Mouse (Mus musculus) inflammation-experienced regulatory T-cells, adult 6 months (primary cell): Measurements from ENCODE around the gene Dip2a. TPM values are rescaled to one million over a fixed set of nuclear protein-coding genes. Genes with fewer than 3 reads are reported as not detected.

Experiments used
- ATAC-seq: one replicate; pipeline ENCODE4 v1.8.0; 2017
- polyA plus RNA-seq, 3 experiments: library from polyadenylated mRNA; unstranded; fragments of 100-300 nt; shearing (Covaris generic); gene quantifications; one replicate each; pipeline ENCODE4 v1.2.1; 2017

Gene Dip2a
- 1 to 10 TPM; 1.4 to 2.3 (median 1.7) TPM for polyA plus RNA-seq

DNA sequence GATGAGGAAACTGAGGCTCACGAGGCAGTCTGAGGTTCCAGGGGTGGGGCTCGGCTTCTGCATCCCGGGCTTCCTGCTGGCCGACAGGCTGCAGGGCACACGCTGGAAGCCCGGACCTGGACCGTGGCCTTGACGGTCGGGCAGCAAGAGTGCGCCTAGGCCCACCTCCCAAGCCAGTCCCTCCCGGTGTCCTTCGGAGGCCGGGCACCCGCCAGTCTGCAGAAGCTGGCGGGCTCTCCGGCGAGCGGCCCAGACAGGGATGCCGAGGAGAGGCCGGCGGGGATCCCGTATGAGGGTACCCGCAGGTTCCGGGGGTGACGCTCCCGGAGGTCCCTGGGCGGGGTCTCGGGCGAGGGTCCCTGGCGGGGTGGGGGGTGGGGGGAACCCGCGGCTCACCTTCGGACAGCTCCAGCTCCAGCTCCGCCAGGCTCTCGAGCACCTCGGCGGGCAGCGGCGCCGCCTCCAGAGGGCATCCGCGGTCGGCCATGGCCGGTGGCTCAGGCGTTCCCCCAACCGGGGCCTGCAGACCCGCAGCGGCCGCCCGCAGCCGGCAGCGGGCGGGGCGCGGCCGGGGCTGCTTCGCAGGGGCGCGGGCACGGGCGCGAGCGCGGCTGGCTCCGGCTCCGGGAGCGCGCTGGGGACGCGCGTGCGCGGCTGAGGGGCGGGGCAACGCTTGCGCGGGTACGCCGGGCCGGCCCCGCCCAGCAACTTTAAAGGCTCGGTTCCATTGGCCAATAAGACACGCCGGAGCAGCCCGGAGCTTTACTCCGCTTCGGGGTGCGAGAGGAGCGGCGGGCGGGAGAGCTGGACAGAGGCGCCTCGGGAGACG, at the start of gene Dip2a:
TSS of gene Dip2a (minus strand) at position 581 of the 829 bp plus-strand sequence.
- peak; percentile 90 for ATAC-seq

DNA sequence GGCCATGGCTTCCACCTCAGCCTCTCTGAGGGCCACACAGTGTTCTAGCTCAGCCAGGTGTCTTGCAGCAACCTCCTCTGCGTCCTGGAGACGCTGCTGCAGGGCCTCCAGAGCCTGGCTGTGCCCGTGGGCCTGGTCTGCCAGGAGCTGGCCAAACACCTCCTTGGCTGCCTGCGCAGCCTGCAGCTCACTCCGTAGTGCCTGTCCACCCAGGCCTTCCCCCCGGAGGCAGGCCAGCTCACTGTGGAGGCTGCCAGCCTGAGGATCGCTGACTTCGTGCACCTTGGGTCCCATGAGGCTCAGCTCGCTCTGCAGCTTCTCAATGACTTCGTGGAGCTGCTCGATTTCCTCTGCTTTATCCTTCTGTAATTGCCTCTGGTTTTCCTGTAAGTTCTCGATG, 47.5 kb upstream of the Dip2a start:
- no peak for ATAC-seq

DNA sequence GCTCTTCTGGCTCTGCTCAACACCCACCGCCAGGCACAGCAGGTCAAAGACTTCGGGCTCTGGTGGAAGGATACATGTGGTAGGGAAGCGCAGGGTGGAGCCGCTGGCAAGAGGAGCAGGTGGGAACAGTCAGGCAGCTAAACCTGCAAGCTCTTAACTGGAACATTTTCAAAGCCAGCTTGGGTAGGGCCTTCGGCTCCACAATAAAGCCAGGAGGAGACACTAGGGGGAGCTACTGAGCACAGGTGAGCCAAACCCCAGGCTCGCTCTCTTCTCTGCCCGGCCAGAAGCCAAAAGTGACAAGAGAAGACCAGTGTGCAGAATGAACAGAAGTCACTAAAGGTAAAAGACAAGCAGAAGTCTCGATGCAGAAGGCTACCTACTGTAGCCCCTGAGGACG, 46.7 kb upstream of the Dip2a start:
- ATAC-seq = no peak

DNA sequence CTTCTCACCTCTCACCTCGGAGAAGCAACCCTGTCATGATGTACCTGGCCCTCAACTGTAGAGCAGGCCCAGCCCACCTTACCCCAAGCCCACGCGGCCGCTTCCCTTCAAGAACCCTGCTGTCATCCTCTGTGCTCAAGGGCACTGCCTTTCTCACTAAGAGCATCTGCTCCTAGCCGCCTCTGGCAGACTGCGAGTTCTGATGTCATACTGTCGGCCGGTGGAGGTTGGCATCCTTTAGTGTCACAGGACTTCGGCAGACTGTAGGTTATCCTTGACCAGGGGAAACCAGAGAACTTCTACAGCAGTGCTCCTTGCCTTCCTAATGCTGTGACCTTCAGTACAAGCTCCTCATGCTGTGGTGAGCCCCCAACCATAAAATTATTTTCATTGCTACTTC, 46.1 kb upstream of the Dip2a start:
- no peak for ATAC-seq

DNA sequence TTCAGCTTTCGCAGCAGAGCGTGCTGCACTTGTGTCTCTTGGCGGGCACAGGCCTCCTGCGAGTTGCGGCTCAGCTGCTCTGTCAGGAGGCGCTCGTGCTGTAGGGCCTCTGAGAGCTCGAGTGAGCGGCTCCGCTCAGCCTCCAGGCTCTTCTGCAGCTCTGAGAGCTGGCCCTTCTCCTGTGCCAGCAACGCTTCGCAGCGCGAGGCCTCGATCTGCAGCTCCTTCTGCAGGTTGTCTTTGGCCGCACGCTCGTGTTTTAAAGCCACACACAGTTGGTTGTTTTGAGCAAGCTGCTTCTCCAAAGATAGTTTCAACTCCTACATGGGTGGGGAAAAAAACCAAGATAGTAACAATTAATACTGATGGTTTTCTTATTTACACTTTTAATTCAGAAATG, 29.9 kb upstream of the Dip2a start:
- ATAC-seq = no peak

DNA sequence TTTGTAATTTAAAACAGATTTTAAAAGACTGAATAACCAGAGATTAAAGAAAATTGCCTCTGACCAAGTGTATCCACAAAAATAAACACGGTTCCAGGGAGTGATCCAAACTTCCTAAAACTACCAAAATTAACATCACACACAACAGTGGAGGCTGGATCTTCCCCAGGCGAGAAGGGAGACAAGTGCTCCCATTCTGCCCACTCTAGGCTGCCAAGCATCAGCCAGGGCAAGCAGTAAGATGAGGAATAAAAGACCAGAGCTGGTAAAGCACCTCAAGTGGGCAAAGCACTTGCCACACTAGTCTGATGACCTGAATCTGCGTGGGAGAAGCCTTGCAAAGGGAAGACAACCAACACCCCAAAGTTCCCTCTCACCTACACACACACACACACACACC, 26.6 kb upstream of the Dip2a start:
- ATAC-seq = no peak

DNA sequence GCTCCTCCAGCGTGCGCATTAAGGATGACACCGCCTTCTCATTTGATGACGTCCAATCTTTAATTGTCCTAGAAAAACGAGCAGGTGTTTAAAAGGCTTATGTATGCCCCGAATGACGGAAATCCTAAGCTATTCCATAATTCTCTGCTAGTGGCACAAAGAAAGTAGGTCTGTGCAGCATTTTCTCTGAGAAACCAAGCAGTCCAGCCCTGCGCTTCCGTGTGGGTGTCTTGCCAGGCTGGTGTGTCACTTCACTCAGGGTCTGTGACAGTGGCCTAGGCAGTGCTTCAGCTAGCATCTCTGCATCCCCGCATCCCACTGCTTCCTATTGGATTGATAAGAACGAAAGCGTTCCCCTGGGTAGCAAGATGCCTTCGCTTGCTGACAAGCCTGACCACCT, 23.7 kb upstream of the Dip2a start:
- ATAC-seq = no peak

DNA sequence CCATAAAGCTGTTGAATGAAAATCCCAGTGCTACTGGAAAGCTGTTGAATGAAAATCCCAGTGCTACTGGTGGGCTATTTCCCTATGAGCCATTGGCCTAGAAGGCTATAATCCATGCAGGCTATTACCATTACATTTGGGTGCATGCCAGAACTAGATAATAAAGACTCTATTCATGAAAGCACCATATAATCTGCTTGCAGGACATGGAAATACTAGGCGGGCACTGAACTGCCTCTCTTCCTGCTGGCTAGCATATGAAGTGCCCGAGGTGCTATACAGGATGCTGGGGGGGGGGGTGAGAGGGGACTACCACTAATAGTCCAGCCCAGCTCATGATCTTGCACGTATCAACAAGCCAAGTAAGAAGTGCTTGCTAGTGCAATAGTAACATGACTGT, 18.1 kb upstream of the Dip2a start:
- ATAC-seq = no peak

DNA sequence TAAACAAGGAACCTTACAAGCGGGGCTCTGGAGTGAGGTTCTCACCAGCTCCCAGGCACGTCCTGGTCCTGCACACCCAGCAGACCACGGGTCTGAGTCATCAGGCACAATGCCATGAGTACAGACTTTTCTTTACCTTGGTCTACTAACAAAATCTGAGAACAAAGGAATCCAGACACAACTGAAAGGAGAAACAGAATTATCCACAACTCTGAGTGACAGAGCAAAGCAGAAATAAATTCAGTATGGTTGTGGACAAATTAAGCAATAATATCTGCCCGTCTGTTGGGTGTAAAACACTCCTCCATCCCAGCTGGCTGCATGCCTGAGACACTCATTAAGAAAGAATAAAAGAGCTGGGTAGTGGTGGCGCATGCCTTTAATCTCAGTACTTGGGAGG, 13.4 kb upstream of the Dip2a start:
- no peak for ATAC-seq

DNA sequence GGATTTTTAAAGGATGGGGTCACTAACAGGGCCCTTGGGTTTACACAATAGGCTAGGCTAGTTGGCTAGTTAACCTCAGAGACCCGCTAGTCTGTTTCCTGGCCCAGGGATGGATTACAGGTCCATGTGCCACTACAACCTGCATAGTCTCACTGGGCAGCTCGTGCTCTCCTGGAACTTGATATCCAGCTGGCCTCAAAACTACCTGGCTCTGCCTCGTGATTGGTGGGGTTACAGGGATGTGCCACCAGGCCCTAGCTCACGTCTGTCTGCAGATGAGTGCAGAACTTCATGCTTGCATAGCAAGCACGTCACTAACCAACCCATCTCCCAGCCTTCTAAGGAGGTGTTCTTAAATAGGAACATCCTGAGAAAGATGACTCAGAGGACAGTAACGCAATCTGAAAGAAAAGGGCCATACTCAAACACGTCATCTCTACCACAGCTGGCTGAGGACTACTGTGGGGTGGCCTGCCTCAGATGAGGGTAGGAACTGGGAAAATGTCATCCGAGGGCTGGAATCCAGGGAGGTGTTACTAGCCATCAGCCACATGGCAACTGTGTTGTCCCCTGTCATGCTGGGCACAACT, 12.3 kb upstream of the Dip2a start:
- ATAC-seq = no peak

DNA sequence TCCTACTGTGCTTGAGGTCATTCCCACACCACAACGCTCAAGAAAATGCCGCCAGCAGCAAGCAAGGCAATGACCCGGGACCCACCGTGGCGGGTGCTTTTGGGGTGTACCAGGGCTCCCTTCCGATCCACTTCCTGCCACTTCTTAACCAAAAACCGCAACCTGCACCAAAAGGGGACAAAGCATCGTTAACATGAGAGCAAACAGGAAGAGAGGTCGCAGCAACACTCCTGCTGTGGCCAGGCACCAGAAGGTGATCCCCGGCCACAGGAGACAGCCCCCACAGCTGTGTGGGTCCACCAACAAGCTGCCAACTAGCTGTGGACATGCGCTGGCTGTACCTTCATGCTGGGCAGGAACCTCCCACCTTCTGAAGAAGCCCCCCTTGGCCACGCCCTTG, 9.9 kb upstream of the Dip2a start:
- ATAC-seq = no peak

DNA sequence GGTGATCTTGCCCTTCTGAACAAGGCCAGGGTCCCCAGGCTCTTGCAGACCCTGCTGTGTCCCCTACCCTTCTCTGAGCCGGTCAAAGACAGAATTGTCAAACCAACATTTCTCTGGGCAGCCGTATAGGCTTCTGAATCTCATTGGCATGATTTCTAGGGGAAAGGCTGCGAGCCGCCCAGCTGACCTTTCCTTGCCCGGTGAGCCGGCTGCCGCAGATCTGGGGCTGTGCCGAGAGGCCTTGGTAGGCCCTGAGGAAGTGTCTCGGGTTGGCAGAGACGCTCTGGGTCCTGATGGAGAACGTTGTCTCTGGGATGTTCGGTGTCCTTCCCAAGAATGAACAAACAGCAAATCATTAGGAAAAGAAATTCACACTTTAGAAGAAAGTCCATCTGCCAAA, 8.9 kb upstream of the Dip2a start:
- no peak for ATAC-seq

DNA sequence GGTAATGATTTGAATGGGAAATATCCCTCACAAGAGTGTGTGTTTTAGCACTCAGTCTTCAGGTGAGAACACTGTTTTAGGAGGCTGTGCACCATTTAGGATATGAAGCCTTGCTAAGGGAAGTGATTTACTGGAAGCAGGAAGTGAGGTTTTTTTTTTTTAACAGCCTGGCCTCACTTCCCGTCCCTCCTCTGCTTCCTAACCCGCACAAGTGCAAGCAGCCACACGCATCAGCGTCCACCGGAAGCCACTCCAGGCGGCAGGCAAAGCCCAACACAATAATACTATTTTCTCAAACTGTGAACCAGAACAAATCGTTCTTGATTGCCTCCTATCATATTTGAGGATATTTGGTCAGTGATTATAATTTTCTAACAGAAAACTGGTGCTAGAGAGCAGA, 6.9 kb upstream of the Dip2a start:
- ATAC-seq = no peak

DNA sequence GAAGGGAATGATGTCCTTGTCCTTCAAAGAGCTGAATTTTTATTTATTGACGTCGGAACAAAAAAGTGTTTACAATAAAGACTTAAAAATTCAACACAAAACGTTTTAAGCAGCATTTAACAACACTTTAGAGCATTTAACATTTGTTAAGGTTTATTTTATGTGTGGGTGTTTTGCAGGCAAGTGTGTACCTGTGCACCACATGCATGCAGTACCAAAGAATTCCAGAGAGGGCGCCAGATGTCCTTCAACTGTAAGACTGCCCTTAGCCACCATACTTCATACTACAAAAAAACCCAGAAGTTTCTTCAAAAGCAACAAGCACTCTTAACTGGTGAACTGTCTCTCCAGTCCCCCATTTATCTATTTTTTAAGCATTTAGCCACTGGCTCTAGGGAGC, 1.5 kb upstream of the Dip2a start:
- no peak for ATAC-seq

DNA sequence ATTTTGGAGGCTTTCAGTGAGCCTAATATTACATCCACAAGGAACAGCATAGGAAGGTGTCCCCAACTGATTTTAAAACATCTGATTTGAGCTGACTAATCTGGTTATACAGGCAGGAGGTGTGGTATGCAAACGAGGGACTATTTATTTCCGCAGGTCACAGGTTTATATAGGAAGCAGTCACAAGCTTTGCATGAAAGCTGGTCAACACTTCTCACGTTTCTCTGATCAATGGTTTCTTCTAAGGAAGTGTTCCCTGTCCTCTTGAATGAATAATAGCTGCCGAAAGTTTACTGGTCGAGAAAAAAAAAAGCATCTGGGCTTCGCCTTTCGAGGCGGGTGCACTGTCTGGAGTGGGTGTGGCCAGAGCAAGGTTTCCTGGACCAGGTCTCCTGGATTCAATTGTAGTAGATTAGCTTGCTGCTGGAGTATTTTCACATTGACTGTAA, 976 bp upstream of the Dip2a start:
- ATAC-seq = peak; percentile 58

DNA sequence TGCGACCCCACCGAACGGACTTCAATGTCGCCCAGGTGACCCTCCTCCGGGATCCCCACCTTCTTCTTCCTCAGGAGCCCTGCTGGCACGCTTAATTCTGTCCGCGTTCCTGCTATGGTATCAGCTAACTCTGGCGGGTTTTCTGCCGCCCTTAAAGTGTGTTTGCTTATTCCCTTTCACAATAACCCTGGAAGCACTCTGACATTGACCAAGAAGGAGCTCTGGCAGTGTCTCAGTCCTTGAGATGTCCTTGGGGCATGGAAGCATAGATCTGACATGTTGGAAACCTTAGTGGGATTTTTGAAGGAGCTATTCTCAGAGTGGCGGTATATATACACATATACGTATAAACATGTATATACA, 430 bp upstream of the Dip2a start:
- peak; percentile 20 for ATAC-seq

DNA sequence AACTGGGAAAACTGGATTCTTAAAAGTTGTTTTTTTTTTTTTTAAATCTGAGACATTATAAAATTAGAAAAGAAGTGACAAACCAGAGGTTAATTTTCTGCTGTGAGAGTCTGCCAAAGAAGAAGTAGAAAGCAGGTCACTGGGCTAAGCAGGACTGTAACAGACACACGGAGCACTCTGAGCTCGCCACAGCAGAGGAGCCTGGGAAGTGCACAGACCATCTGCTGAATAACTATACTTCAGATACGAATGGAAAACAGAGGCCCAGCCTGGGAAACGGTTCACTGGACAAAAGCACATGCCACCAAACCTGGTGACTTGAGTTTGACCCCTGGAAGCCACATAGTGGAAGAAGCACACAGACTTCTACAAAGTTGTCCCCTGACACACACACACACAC, 10.7 kb downstream of the Dip2a start:
- ATAC-seq = no peak

DNA sequence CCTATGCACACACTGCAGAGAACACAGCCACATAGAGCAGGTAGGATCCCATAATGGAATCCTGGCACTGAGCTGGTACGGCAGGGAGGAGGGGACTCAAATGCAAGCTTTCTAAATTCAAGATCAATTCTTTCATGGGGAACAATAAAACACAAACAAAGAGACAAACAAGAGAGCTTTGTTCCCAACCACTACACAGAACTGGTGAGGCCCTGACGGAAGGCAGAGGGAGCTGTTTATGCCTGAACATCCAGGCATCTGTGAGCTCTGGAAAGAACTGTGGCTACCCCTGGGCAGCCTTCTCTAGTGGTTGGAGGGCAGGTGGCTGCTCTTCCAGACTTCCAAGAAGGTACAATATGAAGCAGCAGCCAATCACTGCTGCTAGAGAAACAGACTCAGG, 13.1 kb downstream of the Dip2a start:
- no peak for ATAC-seq

DNA sequence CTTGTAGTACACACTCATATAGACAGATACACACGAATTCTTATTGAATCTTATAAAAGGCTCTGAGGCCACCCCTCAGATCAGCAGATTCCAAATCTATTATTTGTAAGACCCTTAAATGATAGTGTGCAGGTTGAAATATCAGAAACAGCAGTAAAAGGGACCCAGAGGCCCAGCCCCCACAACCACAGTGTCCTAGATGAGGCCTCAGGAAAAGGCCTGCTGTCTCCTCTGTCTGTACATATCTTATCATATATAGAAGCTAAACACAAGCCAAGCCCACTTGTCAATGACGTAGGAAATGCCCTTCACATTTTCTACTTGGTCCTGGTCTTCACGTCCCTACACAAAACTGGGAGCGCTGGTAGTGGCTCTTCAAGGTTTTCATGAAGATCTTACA, 16.0 kb downstream of the Dip2a start:
- no peak for ATAC-seq

DNA sequence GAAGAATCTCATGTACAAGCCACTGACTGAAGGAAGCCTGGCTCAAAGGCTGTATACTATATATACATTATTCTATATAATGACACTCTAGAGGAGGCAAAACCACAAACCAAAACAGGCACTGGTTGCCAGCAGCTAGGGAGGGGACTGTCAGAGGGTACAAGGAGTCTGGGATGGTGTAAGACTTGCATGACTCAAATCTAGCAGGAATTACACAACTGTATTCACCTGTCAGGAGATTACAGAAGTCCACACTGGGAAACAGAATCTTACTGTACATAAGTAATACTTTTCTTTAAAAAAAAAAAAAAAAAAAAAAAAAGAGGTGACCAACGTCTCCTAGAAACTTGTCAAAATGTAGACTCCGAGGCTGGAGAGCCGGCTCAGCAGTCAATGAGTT, 16.5 kb downstream of the Dip2a start:
- no peak for ATAC-seq

DNA sequence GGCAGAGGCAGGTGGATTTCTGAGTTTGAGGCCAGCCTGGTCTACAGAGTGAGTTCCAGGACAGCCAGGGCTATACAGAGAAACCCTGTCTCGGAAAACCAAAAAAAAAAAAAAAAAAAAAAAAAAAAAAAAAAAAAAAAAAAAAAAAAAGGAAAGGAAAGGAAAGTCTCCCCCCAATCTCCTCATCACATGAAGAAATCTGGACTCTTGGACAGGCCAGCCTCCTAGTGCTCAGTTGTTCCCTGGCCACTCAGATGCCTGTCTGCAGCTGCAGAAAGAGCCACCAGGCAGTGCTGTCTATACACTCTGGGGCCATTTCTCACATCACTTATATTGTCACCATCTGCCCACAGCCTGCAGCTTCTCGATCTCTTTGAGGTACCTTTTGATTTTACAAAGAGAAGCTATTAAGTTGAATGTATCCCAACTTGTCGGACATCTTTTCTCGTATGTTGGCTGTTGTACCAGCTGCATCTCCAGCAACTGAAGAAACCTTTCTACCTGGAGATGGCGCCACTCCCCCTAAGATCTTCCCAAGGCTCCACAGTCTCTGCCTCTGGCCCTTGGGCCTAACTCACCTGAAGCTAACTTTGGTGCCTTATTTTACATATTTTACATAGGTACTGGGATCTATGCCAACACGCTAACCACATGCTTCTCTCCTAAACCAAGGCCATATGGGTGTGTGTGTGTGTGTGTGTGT, 18.6 kb downstream of the Dip2a start:
- no peak for ATAC-seq

DNA sequence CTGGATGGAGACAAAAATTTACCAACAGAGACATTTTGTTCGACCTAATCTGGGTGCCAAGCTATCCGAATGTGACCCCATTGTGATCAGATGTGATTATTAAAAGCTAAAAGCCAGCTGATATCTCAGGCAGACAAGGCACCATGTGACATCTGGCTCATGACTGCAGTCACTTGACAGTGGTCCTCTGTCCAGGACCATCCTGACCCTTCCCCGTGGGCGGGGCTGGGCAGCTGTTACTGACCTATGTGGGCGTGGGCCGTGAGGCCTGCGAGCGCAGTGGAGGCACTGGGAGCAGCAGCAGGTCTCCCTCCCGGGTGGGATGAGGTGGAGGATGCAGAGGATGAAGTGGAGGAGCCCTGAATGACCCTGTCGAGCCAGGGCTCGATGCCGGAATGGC, 27.5 kb downstream of the Dip2a start:
- ATAC-seq = no peak

DNA sequence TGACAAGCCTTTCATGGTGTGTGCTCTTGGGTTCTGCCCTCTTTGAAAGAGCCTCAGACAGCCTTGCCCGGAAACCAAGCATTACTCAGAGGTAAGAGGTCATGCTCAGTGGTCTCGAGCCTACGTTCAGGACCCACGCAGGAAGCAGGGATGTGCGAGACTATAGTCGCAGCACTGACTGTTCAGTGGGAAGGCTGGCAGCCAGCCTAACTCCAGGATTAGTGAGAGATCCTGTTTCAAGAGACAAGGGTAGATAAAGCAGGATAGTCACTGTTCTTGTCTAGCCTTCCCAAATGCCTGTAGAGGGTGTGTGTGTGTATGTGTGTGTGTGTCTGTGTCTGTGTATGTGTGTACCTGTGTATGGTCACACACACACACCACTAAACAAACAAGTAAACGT, 28.9 kb downstream of the Dip2a start:
- ATAC-seq = no peak

DNA sequence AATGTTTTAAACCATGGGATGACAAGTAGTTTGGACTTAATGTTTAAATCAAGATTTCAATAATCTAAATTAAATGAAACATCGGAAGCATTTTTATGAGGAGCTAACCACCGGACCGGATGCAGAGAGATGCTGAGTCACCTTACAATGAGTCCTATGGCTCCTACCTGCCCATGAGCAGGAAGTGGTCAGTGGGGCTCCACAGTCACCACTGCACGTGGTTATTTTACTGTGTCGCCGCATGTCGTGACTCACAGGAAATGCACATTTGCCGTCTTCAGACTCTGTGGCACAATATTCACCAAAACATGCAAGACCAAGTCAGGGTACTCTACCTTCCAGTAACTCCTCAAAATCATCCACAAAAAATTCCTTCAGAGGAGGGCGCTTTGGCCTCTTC, 38.4 kb downstream of the Dip2a start:
- peak; percentile 95 for ATAC-seq
